Mouse (Mus musculus): ENCODE data around the gene Trim62.

The Trim62 gene

GRCm38 (mm10) chr4:128885540-128885939, 2.2 kb downstream of the Trim62 start:
- no peak for DNase-seq (ENCODE audit: low spot score in 2 of 2)

- no peak for DNase-seq (ENCODE audit: low spot score in 2 of 2)
Observed at GRCm38 (mm10) chr4:128886571-128886970, 3.2 kb downstream of the Trim62 start.

GRCm38 (mm10) chr4:128887026-128887425, 3.6 kb downstream of the Trim62 start:
- no peak for DNase-seq (ENCODE audit: low spot score in 2 of 2)

GRCm38 (mm10) chr4:128887641-128888091, 4.3 kb downstream of the Trim62 start:
- DNase-seq (ENCODE audit: low spot score in 2 of 2) = no peak

GRCm38 (mm10) chr4:128888436-128888990, 5.1 kb downstream of the Trim62 start:
- DNase-seq (ENCODE audit: low spot score in 2 of 2) = no peak

GRCm38 (mm10) chr4:128889752-128890630, 6.6 kb downstream of the Trim62 start:
- no peak for DNase-seq (ENCODE audit: low spot score in 2 of 2)

- no peak for DNase-seq (ENCODE audit: low spot score in 2 of 2)
Observed at GRCm38 (mm10) chr4:128891157-128891556, 7.8 kb downstream of the Trim62 start.

- no peak for DNase-seq (ENCODE audit: low spot score in 2 of 2)
Observed at GRCm38 (mm10) chr4:128891746-128892145, 8.4 kb downstream of the Trim62 start.

GRCm38 (mm10) chr4:128892188-128892587, 8.8 kb downstream of the Trim62 start:
- no peak for DNase-seq (ENCODE audit: low spot score in 2 of 2)

- DNase-seq (ENCODE audit: low spot score in 2 of 2) = no peak
Observed at GRCm38 (mm10) chr4:128894112-128894511, 10.7 kb downstream of the Trim62 start.

- no peak for DNase-seq (ENCODE audit: low spot score in 2 of 2)
Observed at GRCm38 (mm10) chr4:128895841-128896240, 12.5 kb downstream of the Trim62 start.

- no peak for DNase-seq (ENCODE audit: low spot score in 2 of 2)
Observed at GRCm38 (mm10) chr4:128896667-128897066, 13.3 kb downstream of the Trim62 start.

GRCm38 (mm10) chr4:128897911-128898421, 14.6 kb downstream of the Trim62 start:
- no peak for DNase-seq (ENCODE audit: low spot score in 2 of 2)

GRCm38 (mm10) chr4:128899332-128899731, 16.0 kb downstream of the Trim62 start:
- DNase-seq (ENCODE audit: low spot score in 2 of 2) = peak; percentile 80 to 84

GRCm38 (mm10) chr4:128900484-128900883, 17.1 kb downstream of the Trim62 start:
- DNase-seq (ENCODE audit: low spot score in 2 of 2) = no peak

GRCm38 (mm10) chr4:128902390-128902789, 19.0 kb downstream of the Trim62 start:
- DNase-seq (ENCODE audit: low spot score in 2 of 2) = no peak

- DNase-seq (ENCODE audit: low spot score in 2 of 2) = peak in 1 of 2 experiments; percentile 40
Observed at GRCm38 (mm10) chr4:128904035-128904800, 20.8 kb downstream of the Trim62 start.

- DNase-seq (ENCODE audit: low spot score in 2 of 2) = no peak
Observed at GRCm38 (mm10) chr4:128905251-128905650, 21.9 kb downstream of the Trim62 start.

- no peak for DNase-seq (ENCODE audit: low spot score in 2 of 2)
Observed at GRCm38 (mm10) chr4:128906757-128907156, 23.4 kb downstream of the Trim62 start.

- DNase-seq (ENCODE audit: low spot score in 2 of 2) = no peak
Observed at GRCm38 (mm10) chr4:128907238-128907968, 24.0 kb downstream of the Trim62 start.

- DNase-seq (ENCODE audit: low spot score in 2 of 2) = no peak
Observed at GRCm38 (mm10) chr4:128908586-128909377, 25.4 kb downstream of the Trim62 start.

Measured in urinary bladder, postnatal 4 days (tissue).